Mouse (Mus musculus): ENCODE measurements around the gene Paqr9.

Gene Paqr9

DNA sequence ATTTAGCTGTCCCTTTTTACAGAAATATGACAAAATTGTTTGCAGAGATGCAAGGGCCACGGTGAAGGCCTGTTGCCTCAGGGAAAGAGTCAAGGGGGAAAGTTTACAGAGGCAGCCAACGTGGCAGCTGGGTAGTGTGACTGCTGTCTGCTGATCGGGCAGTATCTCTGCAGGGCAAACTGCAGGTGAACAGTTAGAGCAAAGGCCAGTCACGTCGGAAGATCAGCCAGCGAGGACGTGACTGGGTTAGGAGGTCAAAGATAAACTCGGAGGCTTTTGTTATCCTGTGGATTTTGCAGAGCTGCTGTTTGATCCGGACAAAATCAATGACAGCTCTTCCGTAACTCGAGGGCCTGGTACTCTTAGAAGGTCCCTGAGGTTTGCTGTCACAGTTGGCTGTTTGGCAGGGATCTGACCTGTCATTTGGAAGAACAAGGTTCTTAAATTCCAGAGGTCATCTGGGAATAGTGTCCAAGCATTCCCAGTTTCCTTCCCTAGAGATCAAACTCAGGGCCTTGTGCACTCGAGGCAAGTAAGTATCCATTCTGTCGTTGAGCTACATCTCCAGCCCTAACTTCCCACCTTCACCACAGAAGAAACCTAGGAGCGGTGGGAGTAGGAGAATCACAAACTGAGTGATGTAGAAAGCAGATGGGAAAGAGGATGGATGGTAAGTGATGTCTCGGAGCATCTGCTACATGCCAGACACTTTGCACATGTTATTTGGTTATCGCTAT is 21.7 kb downstream of the Paqr9 start:
- DNase-seq: no peak

DNA sequence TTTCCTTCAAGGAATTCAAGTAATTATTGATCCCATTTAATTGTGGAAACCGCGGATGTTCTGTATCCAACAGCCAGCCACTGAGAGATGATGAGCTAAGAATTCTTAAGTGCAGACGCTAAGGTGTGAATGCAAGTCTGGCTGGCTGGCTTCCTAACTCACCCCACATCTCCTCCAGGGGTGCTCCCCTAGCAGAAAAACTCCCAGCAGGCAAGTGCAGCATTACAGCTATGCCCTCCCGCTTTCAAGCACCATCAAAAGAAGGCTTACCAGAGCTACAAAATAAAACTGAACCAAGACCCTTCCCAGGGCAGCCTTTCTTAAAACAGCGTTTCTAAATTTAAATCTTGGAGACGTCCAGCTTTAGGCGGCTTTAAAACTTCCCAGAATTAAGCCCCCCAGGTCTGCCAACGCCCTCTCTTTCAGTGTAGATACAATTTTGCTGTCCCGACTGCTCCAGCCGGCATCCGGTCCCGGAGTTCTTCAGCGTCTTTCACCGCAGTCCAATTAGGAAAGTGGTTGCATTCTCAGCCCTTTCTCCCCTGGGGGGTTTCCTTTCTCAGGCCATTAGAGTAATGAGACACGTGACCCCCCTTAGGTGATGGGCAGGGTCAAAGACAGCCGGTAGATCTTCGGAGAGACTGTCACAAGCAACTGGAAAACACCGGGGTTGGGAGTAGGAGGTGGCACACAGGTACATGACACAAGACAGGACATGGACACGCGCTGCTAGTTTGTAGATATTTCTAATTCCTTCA is 22.5 kb downstream of the Paqr9 start:
- peak; percentile 10 for DNase-seq

DNA sequence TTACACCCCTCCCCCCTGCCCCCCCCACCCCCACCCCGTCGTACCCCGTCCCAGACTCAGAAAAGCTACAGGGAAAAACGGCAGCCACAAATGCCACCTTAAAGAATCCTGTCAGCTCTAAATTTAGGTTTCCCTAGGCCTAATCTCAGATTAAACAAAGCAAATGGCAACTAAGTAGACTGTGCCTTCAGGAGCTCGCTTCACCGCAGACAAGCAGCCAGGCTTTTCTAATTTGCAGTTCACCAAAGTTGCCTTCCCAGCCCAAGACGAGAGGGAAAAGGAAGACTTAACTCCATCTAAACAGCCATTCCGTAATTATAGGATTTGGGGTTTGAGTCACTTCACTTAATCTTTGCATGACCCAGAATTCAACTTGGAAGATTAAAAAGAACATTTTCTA is 23.1 kb downstream of the Paqr9 start:
- no peak for DNase-seq

DNA sequence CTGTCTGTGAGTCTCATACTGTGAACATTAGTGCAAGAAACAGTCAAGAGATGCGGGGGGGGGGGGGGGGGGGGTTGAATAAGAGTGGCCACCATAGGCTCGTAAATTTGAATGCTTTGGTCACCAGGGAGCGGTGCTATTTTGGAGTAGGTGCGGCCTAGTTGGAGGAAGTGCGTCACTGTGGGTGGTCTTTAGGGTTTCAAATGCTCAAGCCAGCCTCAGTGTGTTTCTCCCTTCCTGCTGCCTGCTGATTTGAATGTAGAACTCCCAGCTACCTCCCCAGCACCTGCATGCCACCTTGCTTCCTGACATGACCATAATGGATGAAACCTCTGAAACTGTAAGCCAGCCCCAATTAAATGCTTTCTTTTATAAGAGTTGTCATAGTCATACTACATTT is 26.6 kb downstream of the Paqr9 start:
- DNase-seq: no peak

DNA sequence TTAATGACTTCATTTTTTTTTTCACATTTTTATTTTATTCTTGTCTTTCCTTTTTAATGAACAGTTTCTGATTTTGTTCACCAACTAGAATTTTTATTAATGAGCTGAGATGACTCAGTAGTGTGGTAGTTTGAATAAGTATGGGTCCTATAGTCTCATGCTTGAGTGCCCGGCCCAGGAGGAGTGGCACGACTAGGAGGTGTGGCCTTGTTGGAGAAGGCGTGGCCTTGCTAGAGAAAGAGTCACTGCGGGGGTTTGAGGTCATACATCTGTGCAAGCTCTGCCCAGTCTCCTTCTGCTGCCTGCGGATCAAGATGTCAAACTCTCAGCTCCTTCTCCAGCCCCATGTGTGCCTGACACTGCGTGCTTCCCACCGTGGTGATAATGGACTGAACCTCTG is 28.6 kb downstream of the Paqr9 start:
- no peak for DNase-seq

DNA sequence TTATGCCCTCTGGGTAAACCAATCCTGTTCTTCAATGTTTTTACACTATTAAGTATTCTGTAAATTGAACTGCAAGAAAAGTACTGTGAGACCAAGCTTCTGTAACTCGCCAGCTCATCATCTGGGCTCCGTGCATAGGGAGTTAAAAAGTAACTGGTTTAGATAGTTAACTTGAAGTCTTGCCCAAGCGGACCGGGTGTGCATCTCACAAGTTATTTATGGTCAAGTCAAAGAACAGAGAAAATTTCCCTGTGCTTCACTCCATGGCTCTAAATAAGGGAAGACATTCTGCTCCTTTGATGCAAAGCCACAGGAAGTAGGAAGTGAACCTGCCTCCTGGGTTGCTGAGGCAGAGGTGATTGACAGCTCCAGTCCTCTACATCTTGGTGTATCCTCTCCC is 34.8 kb downstream of the Paqr9 start:
- no peak for DNase-seq

DNA sequence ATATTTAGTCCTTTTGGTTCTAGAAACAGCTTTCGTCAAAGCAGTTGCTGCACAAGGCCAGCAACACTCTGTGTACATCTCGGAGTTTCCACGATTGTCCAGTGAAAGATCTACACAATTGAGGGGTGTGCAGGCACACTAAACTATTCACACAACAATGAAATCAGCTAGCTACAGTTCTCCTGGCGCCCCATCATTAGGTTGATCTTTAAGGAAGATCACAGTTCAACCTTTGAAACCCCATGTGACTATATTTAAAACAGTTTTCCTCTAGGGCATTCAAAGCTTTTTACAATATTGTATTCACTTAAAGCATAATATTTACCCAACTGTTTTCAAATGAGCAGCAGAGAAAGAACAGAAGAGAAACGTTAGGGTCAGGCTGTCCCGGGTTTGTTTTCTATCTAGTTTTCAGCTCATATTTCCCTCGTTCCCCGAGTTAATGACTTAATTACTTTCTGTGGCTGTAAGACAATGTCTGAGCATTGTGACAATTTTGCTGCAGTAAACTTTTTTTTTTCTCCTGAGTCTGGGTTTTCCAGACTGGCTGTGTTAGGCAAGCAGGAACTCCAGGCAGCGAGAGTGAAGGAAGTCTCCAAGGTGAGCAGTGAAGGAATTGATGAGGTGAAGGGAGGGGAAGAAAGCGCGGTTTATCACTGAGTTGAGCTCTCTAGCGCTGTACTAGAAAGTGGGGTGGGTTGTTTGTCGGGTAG is 38.2 kb downstream of the Paqr9 start:
- no peak for DNase-seq

DNA sequence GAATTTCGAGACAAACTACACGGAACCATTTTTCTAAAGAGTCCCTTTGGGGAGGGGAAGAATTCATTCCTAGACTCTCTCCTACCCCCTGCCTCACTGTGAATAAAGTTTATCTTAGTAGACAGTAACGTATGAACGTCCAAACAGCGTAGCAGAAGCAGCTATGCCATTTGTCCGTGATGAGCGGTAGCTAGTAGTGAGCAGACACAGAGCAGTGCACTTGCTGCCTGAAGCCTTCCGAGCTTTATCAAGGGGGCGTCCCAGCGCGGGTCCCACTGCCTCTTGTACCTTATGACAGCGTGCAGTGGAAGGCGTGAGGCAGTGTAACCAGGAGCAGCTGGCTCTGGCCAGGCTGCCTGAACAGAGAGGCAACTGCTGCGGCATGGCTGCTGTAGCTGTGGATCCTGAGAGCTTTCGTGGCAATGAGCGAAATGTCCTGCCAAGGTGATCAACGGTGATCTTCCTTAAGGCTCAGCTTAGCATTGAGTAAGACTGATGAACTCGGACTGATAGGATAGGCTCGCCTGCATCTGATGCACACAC is 38.8 kb downstream of the Paqr9 start:
- no peak for DNase-seq

DNA sequence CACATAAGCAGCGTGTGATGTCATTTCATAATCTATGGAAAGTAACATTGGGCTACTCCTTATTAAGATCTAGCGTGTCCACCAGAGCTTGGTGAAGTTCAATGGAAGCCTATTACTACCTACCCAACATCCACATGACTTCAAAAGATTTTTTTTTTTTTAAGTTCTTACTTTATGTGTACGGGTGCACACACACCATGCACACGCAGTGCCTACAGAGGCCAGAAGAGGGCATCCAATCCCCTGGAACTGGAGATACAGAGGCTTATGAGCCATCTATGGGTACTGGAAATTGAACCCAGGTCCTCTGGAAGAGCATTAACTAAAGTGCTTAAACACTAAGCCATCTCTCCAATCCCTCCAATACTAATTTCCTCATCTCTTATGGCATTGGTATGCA is 39.9 kb downstream of the Paqr9 start:
- no peak for DNase-seq

DNA sequence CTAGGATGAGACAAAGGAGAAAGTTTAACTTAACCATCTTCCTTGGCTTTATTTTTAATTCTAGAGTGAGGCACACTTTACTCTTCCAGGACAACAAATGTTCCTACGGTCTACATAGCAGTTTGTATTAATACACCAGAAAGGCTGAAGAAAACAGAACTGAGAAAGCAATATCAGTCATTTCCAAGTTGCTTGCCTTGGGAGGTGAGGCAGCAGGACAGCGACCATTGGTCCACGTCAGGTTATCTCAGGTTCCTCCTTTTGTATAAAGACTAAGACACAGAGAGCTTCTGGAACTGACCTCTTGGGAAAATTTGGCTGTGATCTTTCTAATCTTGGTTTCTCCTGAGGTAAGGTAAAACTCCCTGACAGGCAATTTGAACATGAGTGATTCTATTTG is 43.4 kb downstream of the Paqr9 start:
- no peak for DNase-seq

DNA sequence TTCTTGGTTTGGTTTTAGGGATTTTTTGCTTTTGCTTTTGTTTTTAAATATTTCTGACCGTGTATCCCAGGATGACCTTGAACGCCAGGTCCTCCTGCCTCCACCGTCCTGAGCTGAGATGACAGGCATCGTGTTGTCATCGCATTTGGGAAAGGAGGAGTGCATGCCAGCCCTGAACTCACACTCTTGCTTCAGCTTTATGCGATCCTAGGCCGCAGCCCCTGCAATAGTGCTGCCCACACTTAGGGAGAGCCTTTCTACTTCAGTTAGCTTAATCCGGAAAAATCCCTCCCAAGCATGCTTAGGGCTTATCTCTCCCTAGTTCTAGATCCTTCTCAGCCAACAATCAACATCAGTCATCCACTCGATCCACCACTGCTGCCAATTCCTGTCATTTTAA is 43.9 kb downstream of the Paqr9 start:
- DNase-seq: no peak

DNA sequence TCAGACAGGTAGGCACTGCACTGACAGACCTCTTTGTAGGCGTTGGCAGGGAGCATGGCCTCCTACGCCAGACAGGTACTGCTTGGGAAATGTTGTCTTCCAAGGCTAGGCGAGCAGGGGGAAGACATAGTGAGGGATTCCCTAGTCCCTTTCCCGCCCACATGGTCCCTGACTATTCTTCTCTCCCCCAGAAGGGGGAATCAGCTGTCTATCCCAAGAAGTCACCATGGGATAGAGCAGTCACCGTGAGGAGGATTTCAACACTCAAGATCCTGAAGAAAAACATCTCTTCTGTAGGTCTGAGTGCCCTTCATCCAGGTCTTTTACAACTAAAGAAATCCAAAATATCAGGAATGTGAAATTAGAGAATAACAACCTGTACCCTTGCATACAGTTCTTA is 47.7 kb downstream of the Paqr9 start:
- no peak for DNase-seq

DNA sequence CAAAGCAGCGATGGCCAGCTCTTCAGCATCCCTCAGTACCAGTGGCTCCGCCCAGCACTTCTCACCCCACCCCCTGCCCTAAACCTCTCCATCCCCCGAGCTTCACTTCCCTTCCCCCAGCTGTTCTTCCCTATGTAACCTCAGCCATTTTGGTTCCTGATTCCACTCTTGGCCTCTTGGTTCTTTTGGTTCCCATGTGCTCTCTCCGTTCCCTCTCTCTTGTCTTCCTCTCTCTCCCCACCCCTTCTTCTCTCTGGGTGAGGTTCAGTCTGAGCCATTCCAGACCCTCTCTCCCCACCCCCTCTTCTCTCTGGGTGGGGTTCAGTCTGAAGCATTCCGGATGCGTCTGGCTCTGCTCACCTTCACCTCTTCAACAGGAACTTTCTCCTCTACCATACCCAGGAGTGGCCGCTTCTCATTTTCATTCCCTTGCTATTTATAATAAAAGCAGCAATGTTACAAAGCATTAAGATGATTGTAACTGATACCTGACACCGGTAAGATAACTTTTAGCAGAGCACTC is 52.9 kb downstream of the Paqr9 start:
- no peak for DNase-seq

DNA sequence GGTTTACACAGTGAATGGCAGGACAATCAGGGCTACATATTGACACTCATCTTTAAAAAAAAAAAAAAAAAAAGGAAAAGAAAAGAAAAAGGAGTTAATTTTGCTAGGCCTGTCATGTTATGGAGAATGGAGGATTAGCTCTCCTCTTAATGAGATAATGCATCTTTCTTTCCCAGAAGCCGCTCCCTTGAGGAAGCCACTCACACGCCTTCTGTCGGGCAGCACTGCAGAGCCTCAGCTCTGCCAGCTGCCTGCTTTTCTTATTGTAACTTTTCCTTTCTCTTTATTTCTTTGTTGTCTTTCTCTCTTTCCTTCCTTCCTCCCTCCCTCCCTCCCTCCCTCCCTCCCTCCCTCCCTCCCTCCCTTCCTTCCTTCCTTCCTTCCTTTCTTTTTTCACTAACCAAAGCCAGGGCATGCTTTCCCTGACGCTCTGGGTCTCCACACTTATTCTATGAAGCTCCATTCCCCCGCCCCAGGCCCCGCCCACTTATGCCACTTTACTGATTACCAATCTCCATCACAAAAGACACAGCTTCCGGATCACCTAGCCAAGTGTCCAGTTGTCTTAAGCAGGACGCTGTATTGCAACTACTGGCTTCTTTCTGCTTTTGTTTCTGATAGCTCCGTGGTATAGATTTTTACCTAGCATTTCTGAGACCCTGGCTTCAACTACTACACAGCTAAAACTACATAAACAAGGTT is 54.1 kb downstream of the Paqr9 start:
- no peak for DNase-seq

DNA sequence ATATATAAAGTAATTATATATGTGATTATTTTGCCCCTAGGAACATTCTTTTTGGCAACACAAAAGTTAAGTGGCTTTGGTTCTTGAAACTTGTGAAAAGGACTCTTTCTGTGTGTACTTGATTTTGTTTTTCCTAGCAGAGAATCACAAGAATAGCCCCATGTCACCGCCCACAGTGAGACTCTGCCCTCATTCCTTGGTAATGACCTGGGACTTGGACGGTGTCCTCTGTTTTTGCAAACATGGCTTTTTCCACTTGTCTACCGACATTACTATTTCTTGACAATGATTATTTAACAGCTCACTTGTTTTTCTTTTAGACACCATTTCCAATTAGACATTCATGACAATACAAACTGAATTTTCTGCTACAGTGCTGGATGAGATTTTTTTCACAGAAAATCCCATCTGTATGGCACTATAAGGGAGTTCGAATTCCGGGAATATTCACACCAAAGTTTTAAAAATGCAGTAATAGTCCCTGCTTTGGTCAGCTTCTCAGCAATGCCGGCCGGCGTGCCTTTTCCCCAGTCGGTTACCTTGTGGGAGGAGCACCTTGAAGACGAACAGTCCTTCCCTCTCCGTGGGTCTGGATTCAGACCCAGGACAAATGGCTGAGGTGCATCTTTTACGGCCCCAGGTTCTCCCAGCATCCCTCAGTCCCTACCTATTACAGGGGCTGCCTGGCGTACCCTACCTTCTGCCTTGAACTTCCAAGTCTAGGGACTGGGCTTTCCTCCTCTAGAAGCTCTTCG is 55.6 kb downstream of the Paqr9 start:
- DNase-seq: no peak

DNA sequence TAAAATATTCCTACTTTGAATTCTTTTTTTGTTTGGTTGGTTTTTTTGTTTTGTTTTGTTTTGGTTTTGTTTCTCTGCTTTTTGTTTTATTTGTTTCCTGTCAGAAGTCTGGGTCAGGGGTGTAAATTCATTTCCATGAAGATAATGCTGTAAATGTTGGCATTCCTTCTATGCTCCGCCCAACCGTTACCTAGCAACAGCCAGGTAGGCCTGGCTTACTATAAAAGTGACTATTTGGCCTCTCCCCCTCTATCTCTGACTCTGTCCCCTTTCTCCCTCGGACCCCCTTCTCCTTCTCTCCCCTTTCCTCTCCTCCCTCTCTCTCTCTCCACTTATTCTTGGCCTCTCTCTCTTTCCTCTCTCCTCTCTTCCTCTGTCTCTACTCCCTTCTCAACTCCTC is 56.5 kb downstream of the Paqr9 start:
- no peak for DNase-seq

All from right cerebral cortex, postnatal 25 days (tissue).